Mouse (Mus musculus) liver, adult 2 months (tissue): Measurements from ENCODE around the gene Cntrob. TPM values are rescaled to one million over a fixed set of nuclear protein-coding genes. Genes with fewer than 3 reads are reported as not detected.

Experiments
- DNase-seq: peaks from one replicate; pipeline ENCODE4 v3.0.0-alpha.2; 2011; ENCODE audit warnings: low read depth, low spot score; ENCODE audit errors: extremely low read depth
- H3K27ac ChIP-seq: fragments of 200-500 bp; replicated peaks from 2 replicates; pipeline ENCODE4 v1.5.1; 2012; ENCODE audit warnings: low read depth, mild to moderate bottlenecking, control low read depth, inconsistent platforms, low read length; ENCODE audit not compliant: insufficient read depth
- H3K27me3 ChIP-seq: fragments of 200-500 bp; 2 replicates; pipeline ENCODE4 v1.6.1; 2012; ENCODE audit warnings: mild to moderate bottlenecking, moderate library complexity, low read length, inconsistent platforms; ENCODE audit not compliant: control insufficient read depth, insufficient read depth
- H3K36me3 ChIP-seq: fragments of 200-500 bp; 2 replicates; pipeline ENCODE4 v1.6.1; 2012; ENCODE audit warnings: low read length, inconsistent platforms; ENCODE audit not compliant: control insufficient read depth, insufficient read depth
- H3K4me1 ChIP-seq: fragments of 200-500 bp; 2 replicates; pipeline ENCODE4 v1.6.1; 2011; ENCODE audit warnings: low read length; ENCODE audit not compliant: control insufficient read depth, insufficient read depth
- H3K4me3 ChIP-seq: fragments of 200-500 bp; 2 replicates; pipeline ENCODE4 v1.5.1; 2011; ENCODE audit warnings: low read depth, mild to moderate bottlenecking, control low read depth, low read length, moderate library complexity; ENCODE audit not compliant: insufficient read depth
- H3K79me2 ChIP-seq: fragments of 200-500 bp; 2 replicates; pipeline ENCODE4 v1.6.1; 2012; ENCODE audit warnings: inconsistent platforms, mild to moderate bottlenecking, low read length, moderate library complexity; ENCODE audit not compliant: control insufficient read depth, insufficient read depth
- H3K9ac ChIP-seq: fragments of 200-500 bp; 2 replicates; pipeline ENCODE4 v1.6.1; 2012; ENCODE audit warnings: low read depth, mild to moderate bottlenecking, control low read depth, inconsistent platforms, low read length
- CTCF ChIP-seq: fragments of 200-500 bp; IDR thresholded peaks from 2 replicates; pipeline ENCODE4 v1.5.1; 2011; ENCODE audit warnings: low read depth, low read length, control low read depth
- POLR2A ChIP-seq: fragments of 200-500 bp; IDR thresholded peaks from 2 replicates; pipeline ENCODE4 v1.6.1; 2011; ENCODE audit warnings: low read length, control low read depth; ENCODE audit not compliant: insufficient read depth; ENCODE audit errors: extremely low read depth
- WGBS: fragments of 180-500 bp; shearing (Covaris S2); methylation state at CpG from one replicate; pipeline ENCODE4 v1.1.7; 2018; 5-methylcytosine and 5-hydroxymethylcytosine counted together
- polyA plus RNA-seq: library from polyadenylated mRNA; depleted of rRNA; stranded (reverse); fragments of >200 nt; gene quantifications from 2 replicates; pipeline ENCODE4 v1.2.3, GENCODE M21; 2012
- total RNA-seq: library from RNA; depleted of rRNA; stranded (reverse); fragments of >200 nt; gene quantifications from 2 replicates; pipeline ENCODE4 v1.2.3, GENCODE M21; 2014

Gene Cntrob
- total and polyA plus RNA-seq, 2 experiments = 2.5 to 3.9 TPM

DNA sequence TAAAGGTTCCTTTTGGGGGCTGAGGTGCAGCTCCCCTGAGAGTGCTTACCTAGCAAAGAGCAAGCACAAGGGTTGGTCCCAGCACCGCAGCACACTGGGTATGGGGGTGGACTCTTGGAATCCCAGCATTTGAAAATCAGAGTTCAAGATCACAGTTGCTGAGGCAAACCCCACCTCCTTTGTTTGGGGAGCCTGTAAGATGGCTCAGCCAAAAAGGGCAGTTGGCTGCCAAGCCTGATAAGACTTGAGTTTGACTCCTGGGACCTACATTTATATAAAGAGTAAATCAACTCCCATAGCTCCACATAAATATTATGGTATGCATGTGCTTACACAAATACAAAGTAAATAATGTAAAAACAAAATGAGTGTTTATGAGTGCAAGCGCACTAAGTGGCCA is 17.5 kb downstream of the Cntrob start:
- Histone ChIP-seq H3K4me1 (no peaks in the 10 kb centered on the region), H3K36me3 (peaks cover 6% of the 10 kb centered on the region; the same call in 1 of the 2 replicates), H3K9ac (no peak overlapping the region), H3K79me2 (no peaks in the 10 kb centered on the region), H3K4me3 (no peak overlapping the region), H3K27ac (no peak overlapping the region), H3K27me3 (no peaks in the 10 kb centered on the region)
- DNase-seq = no peak
- TF ChIP-seq CTCF (no peak), POLR2A (no peak)
- WGBS = 95% methylated on average over 2 of the region's 2 CpGs

DNA sequence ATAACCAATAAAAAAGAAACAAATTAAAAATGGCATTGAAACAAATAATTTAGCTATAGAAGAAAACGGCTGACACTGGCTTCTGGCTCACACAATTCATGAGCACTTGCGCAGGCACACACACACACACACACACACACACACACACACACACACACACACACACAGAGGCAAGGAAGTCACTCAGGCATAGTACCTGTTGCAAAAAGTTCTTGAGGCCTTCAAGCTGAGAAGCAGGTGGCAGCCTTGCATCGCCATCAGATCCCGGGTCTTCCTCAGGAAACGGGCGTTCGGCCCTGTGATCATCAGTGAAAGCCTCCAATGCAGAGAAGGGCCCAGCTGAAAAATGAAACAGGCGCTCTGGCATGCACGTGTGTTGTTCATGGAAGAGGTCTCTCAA is 18.3 kb downstream of the Cntrob start:
- WGBS = 94% methylated on average over 9 of the region's 9 CpGs
- H3K27ac ChIP-seq = no peak overlapping the region
- H3K27me3 ChIP-seq = no peaks in the 10 kb centered on the region
- no peaks in the 10 kb centered on the region for H3K4me1 ChIP-seq
- TF ChIP-seq POLR2A (no peak), CTCF (no peak)
- H3K36me3 ChIP-seq = peaks cover 6% of the 10 kb centered on the region; the same call in 1 of the 2 replicates
- no peak for DNase-seq
- H3K4me3 ChIP-seq = no peak overlapping the region
- no peaks in the 10 kb centered on the region for H3K79me2 ChIP-seq
- H3K9ac ChIP-seq = no peak overlapping the region

DNA sequence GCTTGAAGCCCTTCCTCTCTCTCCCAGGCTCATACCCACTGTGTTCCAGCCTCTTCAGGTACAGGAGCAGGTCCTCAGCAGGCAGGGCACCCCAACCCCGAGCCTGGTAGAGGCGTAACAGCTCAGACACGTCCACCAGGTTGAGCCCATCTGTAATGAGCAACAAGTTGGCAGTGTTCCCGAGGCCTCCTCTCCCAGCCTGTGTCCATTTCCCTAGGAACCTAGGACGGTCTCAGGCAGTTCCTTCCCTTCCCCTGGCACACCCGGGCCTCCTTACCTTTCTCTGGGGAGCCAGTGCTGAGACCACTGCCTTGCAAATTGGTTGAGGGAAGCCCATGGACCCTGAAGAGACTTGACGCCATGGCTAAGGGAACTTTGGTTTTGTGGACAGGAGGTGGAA is 20.8 kb downstream of the Cntrob start:
- no peaks in the 10 kb centered on the region; the same call in 1 of the 2 replicates for H3K36me3 ChIP-seq
- no peaks in the 10 kb centered on the region for H3K79me2 ChIP-seq
- DNase-seq = no peak
- H3K27me3 ChIP-seq = no peaks in the 10 kb centered on the region
- WGBS = 90% methylated on average over 7 of the region's 7 CpGs
- TF ChIP-seq POLR2A = no peak
- TF ChIP-seq CTCF = no peak
- H3K4me1 ChIP-seq = no peaks in the 10 kb centered on the region
- no peak overlapping the region for H3K27ac ChIP-seq
- no peak overlapping the region for H3K9ac ChIP-seq
- H3K4me3 ChIP-seq = no peak overlapping the region

DNA sequence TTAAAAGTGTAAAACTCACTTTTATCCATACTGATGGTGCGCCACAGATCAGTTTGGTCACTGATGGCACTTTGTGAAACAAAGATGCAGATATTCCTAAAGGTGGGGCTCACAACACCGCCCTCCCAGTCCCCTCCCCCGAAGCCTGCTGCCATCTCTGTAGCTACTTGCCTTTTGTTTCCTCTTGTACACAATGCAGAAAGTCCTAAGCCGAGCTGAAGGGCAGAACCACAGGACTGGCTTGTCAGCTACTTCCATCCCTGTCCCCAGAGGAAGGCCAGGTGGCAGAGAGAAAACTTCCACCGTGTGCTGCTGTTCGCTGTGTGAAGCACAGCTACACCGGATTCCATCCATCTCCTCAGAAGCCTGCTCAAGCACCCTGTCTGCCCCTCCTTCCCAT is 25.3 kb downstream of the Cntrob start:
- H3K36me3 ChIP-seq = no peaks in the 10 kb centered on the region
- 89% methylated on average over 7 of the region's 7 CpGs for WGBS
- no peak overlapping the region for H3K4me3 ChIP-seq
- H3K9ac ChIP-seq = no peak overlapping the region
- H3K27me3 ChIP-seq = no peaks in the 10 kb centered on the region
- TF ChIP-seq CTCF (no peak), POLR2A (no peak)
- no peak for DNase-seq
- no peaks in the 10 kb centered on the region for H3K79me2 ChIP-seq
- H3K4me1 ChIP-seq = no peaks in the 10 kb centered on the region
- H3K27ac ChIP-seq = no peak overlapping the region

DNA sequence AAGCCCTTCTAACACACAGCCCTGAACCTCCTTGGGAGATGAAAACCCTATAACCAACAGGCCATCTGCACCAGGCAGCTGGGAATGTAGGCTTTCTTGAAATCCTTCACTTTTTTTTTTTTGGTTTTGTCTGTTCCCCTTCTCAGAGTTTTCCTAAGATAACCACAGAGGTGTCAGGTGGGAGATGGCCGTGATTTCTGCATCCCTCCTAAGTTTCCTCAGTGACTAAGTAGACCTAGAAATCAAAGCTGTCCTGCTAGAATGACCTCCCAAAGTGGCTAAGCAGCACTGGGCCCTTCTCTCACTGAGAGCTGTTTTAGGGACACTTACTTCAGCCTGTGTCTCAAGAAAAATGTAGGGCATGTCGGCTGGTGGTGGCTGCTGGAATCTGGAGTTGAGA is 25.8 kb downstream of the Cntrob start:
- Histone ChIP-seq H3K79me2 (no peaks in the 10 kb centered on the region), H3K4me1 (no peaks in the 10 kb centered on the region), H3K27me3 (no peaks in the 10 kb centered on the region), H3K36me3 (no peaks in the 10 kb centered on the region), H3K4me3 (no peak overlapping the region), H3K27ac (no peak overlapping the region), H3K9ac (no peak overlapping the region)
- no peak for DNase-seq
- no peak for TF ChIP-seq POLR2A
- no peak for TF ChIP-seq CTCF
- WGBS = 91% methylated on average over 2 of the region's 2 CpGs

DNA sequence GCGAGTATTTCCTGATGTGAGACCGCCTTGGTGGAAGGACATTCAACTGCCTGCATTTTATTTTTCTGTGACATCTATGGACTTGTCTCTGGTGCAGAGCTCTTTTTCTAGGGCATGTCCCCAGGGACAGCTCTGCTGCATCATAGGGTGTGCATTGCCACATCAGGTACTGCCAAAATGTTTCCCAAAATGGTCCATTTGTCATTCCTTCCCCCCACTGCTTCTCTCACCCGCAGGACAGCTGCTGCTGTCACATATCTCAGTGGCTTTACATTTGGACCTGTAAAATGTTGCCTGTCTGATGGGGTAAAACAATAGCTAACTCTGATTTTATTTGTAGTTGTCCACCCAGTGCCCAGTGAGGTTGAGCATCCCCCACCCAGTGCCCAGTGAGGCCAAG is 28.3 kb downstream of the Cntrob start:
- DNase-seq = no peak
- no peak overlapping the region for H3K4me3 ChIP-seq
- H3K79me2 ChIP-seq = no peaks in the 10 kb centered on the region
- no peak overlapping the region for H3K27ac ChIP-seq
- no peaks in the 10 kb centered on the region for H3K27me3 ChIP-seq
- no peak overlapping the region for H3K9ac ChIP-seq
- TF ChIP-seq CTCF (no peak), POLR2A (no peak)
- WGBS = 91% methylated on average over 3 of the region's 3 CpGs
- no peaks in the 10 kb centered on the region for H3K4me1 ChIP-seq
- H3K36me3 ChIP-seq = no peaks in the 10 kb centered on the region
